Mouse (Mus musculus): ENCODE data around the gene Zfand3. TPM values are rescaled to one million over a fixed set of nuclear protein-coding genes. Genes with fewer than 3 reads are reported as not detected.

Zfand3 gene
- polyA plus RNA-seq, 3 experiments from 2014 or later: 17.4 to 33.0 (median 17.9) TPM

GRCm38 (mm10) chr17:29998566-29999295 is 5.8 kb upstream of the Zfand3 start:
- ATAC-seq: no peak

DNA sequence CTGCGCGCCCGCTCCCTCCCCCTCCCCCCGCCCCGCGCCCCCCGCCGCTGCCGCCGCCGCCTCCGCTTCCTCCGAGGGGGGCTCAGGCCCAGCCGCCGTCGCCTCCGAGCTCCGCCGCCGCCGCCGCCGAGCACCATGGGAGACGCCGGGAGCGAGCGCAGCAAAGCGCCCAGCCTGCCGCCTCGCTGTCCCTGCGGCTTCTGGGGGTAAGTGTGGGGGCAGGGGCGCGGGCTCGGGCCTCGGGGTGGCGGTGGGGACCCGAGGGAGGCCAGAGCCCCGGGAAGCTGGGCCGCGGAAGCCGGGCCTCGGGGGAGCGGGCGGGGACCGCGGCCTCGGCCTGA is 540 bp downstream of the Zfand3 start:
- ATAC-seq: peak; percentile 23

DNA sequence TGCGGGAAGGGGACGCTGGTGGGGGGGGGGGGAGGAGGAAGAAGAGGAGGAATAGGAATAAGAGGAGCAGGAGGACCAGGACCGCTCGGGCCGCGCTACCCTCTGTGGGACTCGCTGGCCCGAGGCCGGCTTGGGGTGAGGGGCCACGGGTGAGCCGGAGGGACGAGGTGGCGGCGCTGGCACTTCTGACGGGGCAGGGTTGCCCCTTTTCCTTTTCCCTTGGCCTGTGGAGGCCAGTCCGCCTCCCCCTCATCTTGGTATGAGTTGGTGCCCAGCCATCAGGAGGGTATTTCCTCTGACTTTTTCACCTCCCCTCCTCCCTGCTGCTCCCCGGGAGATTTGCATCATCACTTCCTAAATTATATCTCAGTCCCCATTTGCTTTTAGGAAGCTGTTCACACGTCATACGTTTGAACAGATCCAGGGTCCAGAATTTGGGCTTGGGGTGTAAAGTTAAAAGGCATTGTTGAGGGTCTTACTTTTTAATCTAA is 963 bp downstream of the Zfand3 start:
- ATAC-seq: peak; percentile 35

GRCm38 (mm10) chr17:30006877-30007276 is 2.3 kb downstream of the Zfand3 start:
- no peak for ATAC-seq

DNA sequence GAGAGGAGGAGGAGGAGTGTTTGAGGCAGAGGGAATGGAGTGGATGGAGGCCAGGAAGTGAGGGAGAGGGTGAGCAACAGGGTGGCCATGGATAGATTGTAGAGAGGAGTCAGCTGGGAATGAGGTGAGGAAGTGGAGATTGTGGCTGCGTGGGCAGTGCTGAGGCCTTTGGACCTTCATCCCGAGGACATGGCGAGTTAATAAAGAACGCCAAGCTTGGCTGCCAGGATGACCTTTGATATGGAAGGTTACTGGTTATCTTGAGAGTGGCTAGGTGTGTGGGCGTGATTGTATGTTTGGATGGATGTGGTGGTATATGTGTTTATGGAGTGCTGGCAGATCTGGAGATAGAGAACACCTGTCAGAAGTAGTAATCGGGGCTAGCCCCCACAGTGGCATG is 3.4 kb downstream of the Zfand3 start:
- no peak for ATAC-seq

DNA sequence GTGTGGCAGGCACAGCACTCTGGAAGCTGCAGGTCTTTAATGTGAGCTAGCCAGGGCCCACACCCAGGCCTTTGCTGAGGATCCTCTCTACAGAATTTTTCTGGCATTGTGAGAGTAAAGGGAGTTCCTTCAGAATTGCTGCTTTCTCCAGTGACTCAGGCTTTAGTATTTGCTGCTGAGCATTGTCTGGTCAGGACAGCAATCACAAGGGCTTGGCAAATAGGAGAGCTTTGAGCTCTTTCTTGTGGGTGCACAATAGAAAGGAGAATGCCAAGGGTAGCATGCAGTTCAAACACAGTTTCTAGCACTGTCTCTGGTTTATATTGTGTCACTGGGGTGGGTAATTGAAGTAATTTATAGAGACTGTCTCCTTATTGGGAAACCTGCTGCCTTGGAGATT is 3.9 kb downstream of the Zfand3 start:
- no peak for ATAC-seq

GRCm38 (mm10) chr17:30014660-30015059 is 10.1 kb downstream of the Zfand3 start:
- no peak for ATAC-seq

DNA sequence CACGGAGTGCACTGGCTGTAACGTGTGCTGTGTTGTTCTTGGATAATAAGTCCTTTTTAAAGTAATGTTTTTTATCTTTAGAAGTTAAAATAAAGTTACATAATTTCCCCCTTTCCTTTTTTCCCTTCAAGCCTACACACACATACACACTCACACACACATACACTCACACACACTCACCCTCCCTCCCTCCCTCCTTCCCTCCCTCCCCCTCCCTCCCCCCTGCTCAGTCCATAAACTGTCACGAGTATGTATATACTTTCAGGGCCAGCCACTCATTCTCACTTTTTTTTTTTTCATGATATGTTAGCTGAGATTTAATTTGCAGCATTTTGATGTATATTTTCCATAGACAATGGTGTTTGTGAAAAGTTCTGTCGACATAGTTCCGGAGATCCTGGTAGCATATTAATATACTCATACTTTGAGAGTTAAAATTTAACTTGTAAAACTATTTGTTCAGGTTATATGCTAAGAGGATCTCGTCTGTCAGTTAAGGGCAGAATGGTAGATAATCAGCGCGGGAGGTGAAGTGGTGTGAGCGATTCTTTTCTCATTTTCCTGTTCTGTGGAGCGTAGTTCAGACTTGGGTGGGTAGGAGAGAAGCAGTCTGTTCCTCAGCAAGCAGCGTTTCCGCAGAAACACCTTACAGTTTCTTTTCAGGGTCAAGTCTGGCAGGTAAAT is 14.5 kb downstream of the Zfand3 start:
- ATAC-seq: no peak

- no peak for ATAC-seq
Observed at GRCm38 (mm10) chr17:30019942-30020341, 15.4 kb downstream of the Zfand3 start.

GRCm38 (mm10) chr17:30024651-30025050 is 20.1 kb downstream of the Zfand3 start:
- no peak for ATAC-seq

DNA sequence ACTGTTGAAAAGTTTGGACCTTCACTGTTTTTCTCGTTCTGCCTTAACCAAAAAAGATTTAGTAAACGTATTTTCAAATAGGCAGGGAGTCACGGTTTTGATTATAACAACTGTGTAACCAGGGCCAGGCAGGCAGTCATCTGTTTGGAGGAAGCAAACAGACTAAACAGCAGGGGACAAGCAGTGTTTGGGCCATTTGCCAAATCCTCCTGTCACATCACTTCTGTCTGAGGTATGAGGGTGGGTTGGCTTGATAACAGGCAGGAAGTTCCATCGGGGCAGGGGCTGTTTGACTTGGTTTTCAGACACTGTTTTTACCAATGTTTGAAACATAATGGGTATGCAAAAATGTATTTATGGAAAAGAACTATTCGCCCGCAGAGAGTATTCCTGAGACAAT is 22.1 kb downstream of the Zfand3 start:
- ATAC-seq: peak; percentile 47

DNA sequence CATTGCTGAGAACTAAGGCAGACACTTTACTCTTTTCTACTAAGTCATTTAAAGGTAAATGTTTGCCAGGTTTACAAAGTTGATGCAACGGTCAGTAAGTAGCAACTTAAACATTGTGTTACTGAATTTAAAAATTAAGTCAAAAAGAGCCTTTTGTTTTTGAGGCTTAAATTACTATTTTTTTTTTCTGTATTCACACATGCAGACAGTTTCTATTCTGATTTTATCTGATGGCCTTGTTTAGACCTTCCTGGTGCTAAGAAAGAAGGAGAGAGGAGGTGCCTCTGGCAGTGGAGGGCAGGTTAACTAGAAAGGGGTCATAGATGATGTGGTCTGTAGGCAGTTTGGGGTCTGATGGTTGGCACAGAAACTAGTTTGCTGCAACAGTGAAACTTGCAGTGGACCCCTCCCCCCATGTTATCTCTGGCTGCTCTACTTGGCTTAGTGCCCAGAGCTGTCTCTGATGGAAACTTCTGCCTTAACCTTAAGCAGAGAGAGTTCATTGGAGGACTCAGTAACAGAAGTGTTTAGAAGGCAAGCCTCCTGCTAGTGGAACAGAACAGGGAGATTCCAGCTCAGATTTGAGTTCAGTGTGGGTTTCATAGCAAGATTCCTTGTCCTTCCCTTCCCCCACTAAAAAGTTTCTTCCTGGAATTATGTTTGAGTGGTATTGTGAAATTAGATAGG is 23.0 kb downstream of the Zfand3 start:
- ATAC-seq: peak; percentile 87

GRCm38 (mm10) chr17:30029633-30030226 is 25.2 kb downstream of the Zfand3 start:
- ATAC-seq: no peak

GRCm38 (mm10) chr17:30032796-30033195 is 28.3 kb downstream of the Zfand3 start:
- no peak for ATAC-seq

DNA sequence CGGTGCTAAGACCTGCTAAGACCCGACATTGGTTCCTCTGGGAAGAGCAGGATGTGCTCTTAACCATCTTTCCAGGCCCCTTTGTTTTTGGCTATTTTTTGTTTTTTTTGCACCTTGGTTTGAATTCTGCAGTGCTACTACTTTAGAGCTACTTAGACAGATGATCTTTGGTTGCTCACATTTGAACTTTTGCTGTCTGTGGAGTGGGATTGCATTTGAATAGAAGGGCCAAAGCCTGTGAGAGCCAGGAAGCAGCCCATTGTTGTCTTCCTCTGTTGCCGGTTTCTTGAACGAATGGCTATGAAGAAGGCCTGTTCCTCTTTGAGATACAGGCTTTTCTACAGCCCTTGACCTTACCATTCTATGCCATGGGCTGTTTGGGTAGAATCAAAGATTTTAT is 29.5 kb downstream of the Zfand3 start:
- ATAC-seq: no peak

- peak; percentile 41 for ATAC-seq
Observed at GRCm38 (mm10) chr17:30035216-30036005, 30.9 kb downstream of the Zfand3 start.

GRCm38 (mm10) chr17:30043163-30043822 is 38.8 kb downstream of the Zfand3 start:
- ATAC-seq: no peak

DNA sequence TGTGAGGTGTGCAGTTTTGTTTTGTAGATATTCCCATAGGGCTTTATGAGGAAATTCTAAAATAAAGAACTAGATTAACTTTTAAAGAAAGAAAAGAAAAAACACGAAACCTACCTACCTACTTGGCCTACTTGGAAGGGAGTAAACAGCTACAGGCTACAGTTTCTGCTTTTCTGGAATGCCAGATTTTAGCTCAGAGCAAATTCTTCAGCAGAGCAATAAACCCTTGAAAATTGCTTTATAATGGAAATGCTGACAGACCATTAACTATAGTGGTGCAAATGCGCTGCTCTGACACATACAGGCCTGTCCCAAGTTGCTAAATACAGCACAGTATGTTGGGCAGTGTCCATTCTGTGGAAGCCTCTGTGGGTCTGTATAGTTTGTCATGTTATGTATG is 40.6 kb downstream of the Zfand3 start:
- ATAC-seq: no peak

DNA sequence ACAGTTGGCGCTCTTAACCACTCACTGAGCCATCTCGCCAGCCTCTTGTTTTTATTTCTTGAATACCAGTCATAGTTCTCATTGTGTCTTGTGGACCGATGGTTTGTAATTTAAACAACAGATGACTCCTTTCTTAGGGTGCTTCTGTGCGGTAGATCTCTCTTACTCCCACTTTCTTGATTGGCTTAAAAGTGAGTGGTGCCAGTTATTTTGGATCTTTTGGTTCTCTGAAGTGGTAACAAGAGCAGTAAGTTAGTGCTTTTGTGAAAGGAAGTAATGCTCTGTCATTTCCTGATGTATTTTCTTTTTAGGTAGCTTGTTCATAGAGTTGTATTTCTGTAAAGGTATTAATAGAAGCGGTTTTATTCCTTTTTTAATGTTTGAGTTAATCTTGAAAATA is 42.1 kb downstream of the Zfand3 start:
- ATAC-seq: peak; percentile 64

GRCm38 (mm10) chr17:30051523-30052346 is 47.2 kb downstream of the Zfand3 start:
- no peak for ATAC-seq

DNA sequence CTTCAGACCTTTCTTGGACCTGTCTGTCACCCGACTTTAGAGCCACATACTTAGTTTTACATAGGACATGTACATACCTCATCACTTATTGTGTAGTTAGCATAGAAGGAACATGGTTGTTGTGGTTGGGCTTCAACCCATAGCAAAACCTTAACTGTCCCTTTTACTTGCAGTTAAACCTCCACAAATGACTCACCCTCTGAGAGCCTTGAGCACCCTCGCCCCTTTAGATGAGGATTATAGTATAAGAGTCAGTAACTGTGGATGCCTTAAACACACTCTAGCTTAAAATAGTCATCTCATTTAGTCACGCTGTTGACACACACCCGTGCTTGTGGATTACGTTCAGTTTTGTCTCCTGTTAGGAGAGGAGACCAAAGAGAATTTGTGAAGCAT is 47.8 kb downstream of the Zfand3 start:
- ATAC-seq: no peak
